Mouse (Mus musculus) heart, postnatal 0 days (tissue): Measurements from ENCODE around the gene Umad1.

Source experiments
- CTCF ChIP-seq: IDR thresholded peaks from 2 replicates; pipeline ENCODE4 v1.5.1; 2016; ENCODE audit warnings: antibody characterized with exemption, control low read depth, low read depth
- EP300 ChIP-seq: IDR thresholded peaks from 2 replicates; pipeline ENCODE4 v1.6.1; 2016; ENCODE audit warnings: antibody characterized with exemption, low read depth

- TF ChIP-seq CTCF (no peak), EP300 (no peak)
These were observed 140.6 kb downstream of the Umad1 start for GRCm38 (mm10) chr6:8399710-8400109.
